Mouse (Mus musculus) heart, adult 8-10 months (tissue): Measurements from ENCODE around the gene Gm45902. TPM values are rescaled to one million over a fixed set of nuclear protein-coding genes. Genes with fewer than 3 reads are reported as not detected.

Source experiments
- total RNA-seq, 4 experiments: library from RNA; stranded (reverse); gene quantifications; 2 replicates each; pipeline ENCODE4 v1.2.4; 2022

Gm45902 gene
- total RNA-seq, 4 experiments from 2014 or later: 0.98 to 1.4 (median 1.2) TPM

Other genes starting within 250 kb of the Gm45902 start
- gene Nmt2, start 228.6 kb downstream of the Gm45902 start, total RNA-seq: 1 to 10 TPM; 7.2 to 9.2 (median 7.6) TPM
- 1 to 10 TPM; 4.6 to 6.3 (median 5.3) TPM for gene Rpp38, start 180.1 kb downstream of the Gm45902 start, total RNA-seq
- gene Acbd7, start 176.6 kb downstream of the Gm45902 start, total RNA-seq: 1 to 10 TPM in 3 of 4 experiments, under 1 TPM in 1; 0.95 to 2.4 (median 1.5) TPM
- gene Olah, start 115.6 kb downstream of the Gm45902 start, total RNA-seq: not detected
- 1 to 10 TPM; 1.0 to 5.4 (median 2.0) TPM for gene Meig1, start 90.1 kb downstream of the Gm45902 start, total RNA-seq
- 1 to 10 TPM; 2.4 to 3.8 (median 3.3) TPM for gene Dclre1c, start 88.7 kb downstream of the Gm45902 start, total RNA-seq
- gene Suv39h2, start 37.8 kb downstream of the Gm45902 start, total RNA-seq: 1 to 10 TPM in 2 of 4 experiments, under 1 TPM in 2; 0.56 to 1.5 (median 1.0) TPM
- 10 to 100 TPM; 19.8 to 24.0 (median 22.2) TPM for gene Hspa14, start within 50 bp of the Gm45902 start, total RNA-seq
- gene Cdnf, start 240 bp upstream of the Gm45902 start, total RNA-seq: 10 to 100 TPM; 29.9 to 38.4 (median 31.2) TPM
- 1 to 10 TPM; 3.8 to 4.6 (median 4.1) TPM for gene Fam107b, start 57.7 kb upstream of the Gm45902 start, total RNA-seq